Mouse (Mus musculus): ENCODE results near the gene Ikzf3. TPM values are rescaled to one million over a fixed set of nuclear protein-coding genes. Genes with fewer than 3 reads are reported as not detected.

Gene Ikzf3
- 2.8 and 3.2 TPM in 2 replicates for polyA plus RNA-seq (2015; fragmentation: Nextera tagmentation; extraction: Ambion mirVana)

GRCm38 (mm10) chr11:98545711-98546231, at the start of gene Ikzf3:
Ikzf3 (minus strand) TSS chr11:98546031.

GRCm38 (mm10) chr11:98586892-98587563, 41.2 kb upstream of the Ikzf3 start, which contains the start of gene Ormdl3:
Ormdl3 (minus strand) TSS chr11:98587368.

DNA sequence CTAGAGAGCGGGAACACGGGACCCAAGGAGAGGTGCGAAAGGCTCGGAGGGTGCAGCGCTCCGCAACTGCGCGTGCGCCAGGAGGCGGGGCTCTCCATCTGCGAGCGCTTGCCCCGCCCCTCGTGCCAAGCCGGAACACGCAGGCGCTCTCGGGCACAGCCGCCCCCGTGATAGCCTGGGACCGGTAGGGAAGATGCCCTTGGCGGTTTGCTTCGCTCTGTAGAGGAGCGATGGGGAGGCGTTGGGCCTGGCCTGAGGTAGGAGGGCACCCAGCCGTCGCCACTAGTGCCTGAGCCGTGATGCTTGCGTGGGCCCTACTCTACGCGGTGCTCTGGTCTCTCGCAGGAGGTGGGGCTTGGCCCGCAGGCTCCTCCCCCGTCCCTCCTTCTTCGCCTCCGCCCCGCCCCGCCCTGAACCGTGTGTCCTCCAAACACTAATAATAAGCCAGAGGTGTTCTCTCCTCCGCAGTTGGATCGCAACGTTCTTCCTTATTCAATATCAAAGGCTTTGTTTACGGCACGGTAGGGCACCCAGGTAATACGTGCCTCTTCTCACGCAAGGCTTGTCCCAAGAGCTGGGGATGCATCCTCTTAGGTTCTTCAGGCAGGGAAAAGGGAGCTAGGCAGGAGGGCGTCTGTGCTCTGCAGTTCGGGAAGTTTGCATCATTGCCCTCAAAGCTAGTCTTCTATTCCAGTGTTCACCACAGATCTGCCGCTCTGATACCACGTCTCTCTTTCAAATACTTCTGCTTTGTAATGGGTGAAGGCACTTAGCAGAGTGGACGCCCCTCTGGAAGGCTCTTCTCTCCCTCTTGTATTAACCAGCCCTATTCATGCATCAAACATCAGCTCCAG, 5.4 kb upstream of the Ikzf3 start, which contains the start of gene Zpbp2:
Zpbp2 (plus strand) TSS at position 123 of the 854 bp plus-strand sequence.

GRCm38 (mm10) chr11:98446213-98446561, 99.6 kb downstream of the Ikzf3 start, which contains the start of gene Grb7:
Grb7 (plus strand) TSS chr11:98446394.

GRCm38 (mm10) chr11:98438331-98439158, 107.3 kb downstream of the Ikzf3 start, which contains the start of gene Mien1:
Mien1 (minus strand) TSS chr11:98438991.

Other genes with a start within 250 kb of the Ikzf3 start
- not detected in 2 replicates for gene Neurod2, start 216.4 kb downstream of the Ikzf3 start, polyA plus RNA-seq (2015; fragmentation: Nextera tagmentation; extraction: Ambion mirVana)
- 0.18 and 0.24 TPM in 2 replicates for gene Ppp1r1b, start 197.6 kb downstream of the Ikzf3 start, polyA plus RNA-seq (2015; fragmentation: Nextera tagmentation; extraction: Ambion mirVana)
- gene Stard3, start 187.7 kb downstream of the Ikzf3 start, polyA plus RNA-seq (2015; fragmentation: Nextera tagmentation; extraction: Ambion mirVana), result 18.5 and 22.1 TPM in 2 replicates
- gene Tcap, start 162.2 kb downstream of the Ikzf3 start, polyA plus RNA-seq (2015; fragmentation: Nextera tagmentation; extraction: Ambion mirVana), result not detected in 2 replicates
- gene Pnmt, start 159.6 kb downstream of the Ikzf3 start, polyA plus RNA-seq (2015; fragmentation: Nextera tagmentation; extraction: Ambion mirVana), result not detected in 2 replicates
- gene Pgap3, start 145.5 kb downstream of the Ikzf3 start, polyA plus RNA-seq (2015; fragmentation: Nextera tagmentation; extraction: Ambion mirVana), result 4.4 and 6.1 TPM in 2 replicates
- 3.5 and 4.7 TPM in 2 replicates for gene Erbb2, start 133.6 kb downstream of the Ikzf3 start, polyA plus RNA-seq (2015; fragmentation: Nextera tagmentation; extraction: Ambion mirVana)
- 64.5 and 65.2 TPM in 2 replicates for gene Mien1, start 107.0 kb downstream of the Ikzf3 start, polyA plus RNA-seq (2015; fragmentation: Nextera tagmentation; extraction: Ambion mirVana)
- gene Grb7, start 99.6 kb downstream of the Ikzf3 start, polyA plus RNA-seq (2015; fragmentation: Nextera tagmentation; extraction: Ambion mirVana), result 0.39 and 0.54 TPM in 2 replicates
- 0.86 and 1.9 TPM in 2 replicates for gene Zpbp2, start 5.1 kb upstream of the Ikzf3 start, polyA plus RNA-seq (2015; fragmentation: Nextera tagmentation; extraction: Ambion mirVana)
- gene Ormdl3, start 41.3 kb upstream of the Ikzf3 start, polyA plus RNA-seq (2015; fragmentation: Nextera tagmentation; extraction: Ambion mirVana), result 47.2 and 53.2 TPM in 2 replicates
- not detected in 2 replicates for gene Lrrc3c, start 52.3 kb upstream of the Ikzf3 start, polyA plus RNA-seq (2015; fragmentation: Nextera tagmentation; extraction: Ambion mirVana)
- gene Gm12355, start 79.6 kb upstream of the Ikzf3 start, polyA plus RNA-seq (2015; fragmentation: Nextera tagmentation; extraction: Ambion mirVana), result 0.89 and 0.91 TPM in 2 replicates
- gene Gsdma3, start 80.3 kb upstream of the Ikzf3 start, polyA plus RNA-seq (2015; fragmentation: Nextera tagmentation; extraction: Ambion mirVana), result not detected in 2 replicates
- not detected in 2 replicates for gene Gsdma2, start 100.7 kb upstream of the Ikzf3 start, polyA plus RNA-seq (2015; fragmentation: Nextera tagmentation; extraction: Ambion mirVana)
- 0.08 and 0.10 TPM in 2 replicates for gene Gsdma, start 118.3 kb upstream of the Ikzf3 start, polyA plus RNA-seq (2015; fragmentation: Nextera tagmentation; extraction: Ambion mirVana)
- 97.4 and 100 TPM in 2 replicates for gene Psmd3, start 136.5 kb upstream of the Ikzf3 start, polyA plus RNA-seq (2015; fragmentation: Nextera tagmentation; extraction: Ambion mirVana)
- gene Csf3, start 155.2 kb upstream of the Ikzf3 start, polyA plus RNA-seq (2015; fragmentation: Nextera tagmentation; extraction: Ambion mirVana), result not detected in 2 replicates
- 22.2 and 22.7 TPM in 2 replicates for gene Med24, start 183.4 kb upstream of the Ikzf3 start, polyA plus RNA-seq (2015; fragmentation: Nextera tagmentation; extraction: Ambion mirVana)
- gene Thra, start 194.6 kb upstream of the Ikzf3 start, polyA plus RNA-seq (2015; fragmentation: Nextera tagmentation; extraction: Ambion mirVana), result 15.5 and 19.9 TPM in 2 replicates
- 0.90 and 1.2 TPM in 2 replicates for gene Nr1d1, start 229.3 kb upstream of the Ikzf3 start, polyA plus RNA-seq (2015; fragmentation: Nextera tagmentation; extraction: Ambion mirVana)
- 15.0 and 18.0 TPM in 2 replicates for gene Msl1, start 249.5 kb upstream of the Ikzf3 start, polyA plus RNA-seq (2015; fragmentation: Nextera tagmentation; extraction: Ambion mirVana)

Data from spleen, postnatal 0 days (tissue).